ENCODE assay signal across 30 mouse cellular contexts in genomic region chr3:147976069-147976468, GRCm38 (mm10).
A peak's percentile ranks its signal among the peaks of the same experiment; 100 is the strongest.
DNase-seq lines count a peak whose midpoint lies in the region; ATAC-seq lines count a peak whose summit lies in the region.
"Had no signal": no experiment of that assay in that cellular context is flagged by ENCODE, and none has a peak within 500 bp of the region (broad histone marks: within the 10 kb centered on the region; RNA-seq: fewer than 3 reads in every experiment).

No protein-coding gene starts in this region.

- H3K27me3 ChIP-seq in hindbrain, embryonic 16.5 days (replicated peaks; ENCODE audit: control insufficient read depth, insufficient read depth, low read length): no peaks in the 10 kb centered on the region; the same call in 1 of the 2 replicates
- H3K27me3 ChIP-seq in hindbrain, embryonic 13.5 days: no peaks in the 10 kb centered on the region
- no peaks in the 10 kb centered on the region for H3K27me3 ChIP-seq in neural tube, embryonic 12.5 days (replicated peaks)
- H3K27me3 ChIP-seq in midbrain, embryonic 16.5 days (ENCODE audit: control insufficient read depth, insufficient read depth, low read depth, low read length): no peaks in the 10 kb centered on the region; the same call in 1 of the 2 replicates
- H3K27me3 ChIP-seq: embryonic facial prominence, embryonic 15.5 days; hindbrain, embryonic 15.5 days; limb, embryonic 13.5 days; liver, embryonic 13.5 days; megakaryocyte, embryonic 14.5 days had no signal

- DNase-seq in neural tube, embryonic 10.5 days (ENCODE audit: extremely low spot score, low spot score): no peak
- no peak for DNase-seq in thymus, postnatal 14 days
- DNase-seq in adrenal gland, adult 2 months: no peak
- DNase-seq: adrenal gland, adult 8-10 months; B cell, adult 2 months; cerebellum, adult 2 months; cerebellum, postnatal 25 days; gastrocnemius, postnatal 25 days; heart, adult 11 months; heart, postnatal 36 days; kidney, adult 18-20 months; kidney, postnatal 36 days; liver, embryonic 13.5 days; lung, adult 18-20 months; lung, postnatal 4 days; retina, postnatal 1 day; right cerebral cortex, postnatal 14 days had no signal

- no peak overlapping the region for H3K4me3 ChIP-seq in hindbrain, embryonic 16.5 days (ENCODE audit: low read length)
- no peak overlapping the region for H3K4me3 ChIP-seq in hindbrain, embryonic 13.5 days
- no peak overlapping the region for H3K4me3 ChIP-seq in neural tube, embryonic 12.5 days
- no peak overlapping the region for H3K4me3 ChIP-seq in midbrain, embryonic 16.5 days (ENCODE audit: low read depth, low read length)
- H3K4me3 ChIP-seq: embryonic facial prominence, embryonic 10.5 days; embryonic facial prominence, embryonic 15.5 days; hindbrain, embryonic 15.5 days; layer of hippocampus, adult 2 months; left cerebral cortex, adult 2 months; limb, embryonic 13.5 days; liver, embryonic 13.5 days; megakaryocyte, embryonic 14.5 days had no signal

- no peaks in the 10 kb centered on the region for H3K36me3 ChIP-seq in hindbrain, embryonic 16.5 days (ENCODE audit: control insufficient read depth, insufficient read depth, low read length)
- no peaks in the 10 kb centered on the region for H3K36me3 ChIP-seq in hindbrain, embryonic 13.5 days
- H3K36me3 ChIP-seq in neural tube, embryonic 12.5 days: no peaks in the 10 kb centered on the region
- H3K36me3 ChIP-seq in midbrain, embryonic 16.5 days (ENCODE audit: control insufficient read depth, insufficient read depth, low read length): no peaks in the 10 kb centered on the region
- H3K36me3 ChIP-seq: embryonic facial prominence, embryonic 10.5 days; embryonic facial prominence, embryonic 15.5 days; hindbrain, embryonic 15.5 days; limb, embryonic 13.5 days; liver, embryonic 13.5 days had no signal

- no peak overlapping the region for H3K4me2 ChIP-seq in hindbrain, embryonic 16.5 days (ENCODE audit: low read length)
- H3K4me2 ChIP-seq in hindbrain, embryonic 13.5 days: no peak overlapping the region
- H3K4me2 ChIP-seq in neural tube, embryonic 12.5 days (replicated peaks): no peak overlapping the region
- H3K4me2 ChIP-seq in midbrain, embryonic 16.5 days (ENCODE audit: low read length): no peak overlapping the region
- H3K4me2 ChIP-seq: embryonic facial prominence, embryonic 15.5 days; heart, embryonic 11.5 days; hindbrain, embryonic 15.5 days; limb, embryonic 13.5 days; liver, embryonic 13.5 days had no signal

- H3K4me1 ChIP-seq in hindbrain, embryonic 16.5 days (ENCODE audit: control insufficient read depth, insufficient read depth, low read depth, low read length): no peaks in the 10 kb centered on the region
- H3K4me1 ChIP-seq in hindbrain, embryonic 13.5 days (replicated peaks): peaks cover 8% of the 10 kb centered on the region; the same call in 1 of the 2 replicates
- H3K4me1 ChIP-seq in neural tube, embryonic 12.5 days: no peaks in the 10 kb centered on the region
- H3K4me1 ChIP-seq in midbrain, embryonic 16.5 days (ENCODE audit: control insufficient read depth, insufficient read depth, low read length): peaks cover 12% of the 10 kb centered on the region; the same call in 1 of the 2 replicates
- H3K4me1 ChIP-seq: embryonic facial prominence, embryonic 15.5 days; limb, embryonic 13.5 days; liver, embryonic 13.5 days; megakaryocyte, embryonic 14.5 days had no signal

- 71% methylated on average over 6 of the region's 6 CpGs for WGBS in hindbrain, embryonic 16.5 days
- WGBS in hindbrain, embryonic 13.5 days: 81% methylated on average over 6 of the region's 6 CpGs
- WGBS in neural tube, embryonic 12.5 days: 84% methylated on average over 6 of the region's 6 CpGs
- 65% methylated on average over 6 of the region's 6 CpGs for WGBS in midbrain, embryonic 16.5 days

- no peak overlapping the region for H3K9ac ChIP-seq in hindbrain, embryonic 16.5 days (ENCODE audit: low read depth, low read length)
- H3K9ac ChIP-seq in hindbrain, embryonic 13.5 days: no peak overlapping the region
- no peak overlapping the region for H3K9ac ChIP-seq in neural tube, embryonic 12.5 days
- H3K9ac ChIP-seq in midbrain, embryonic 16.5 days (ENCODE audit: low read depth, low read length): no peak overlapping the region
- H3K9ac ChIP-seq: embryonic facial prominence, embryonic 15.5 days; hindbrain, embryonic 15.5 days; limb, embryonic 13.5 days; liver, embryonic 13.5 days had no signal

- H3K9me3 ChIP-seq in hindbrain, embryonic 16.5 days (ENCODE audit: control insufficient read depth, low read length): no peaks in the 10 kb centered on the region
- no peaks in the 10 kb centered on the region for H3K9me3 ChIP-seq in hindbrain, embryonic 13.5 days
- no peaks in the 10 kb centered on the region for H3K9me3 ChIP-seq in neural tube, embryonic 12.5 days
- H3K9me3 ChIP-seq in midbrain, embryonic 16.5 days (replicated peaks; ENCODE audit: control insufficient read depth, low read length, poor library complexity, severe bottlenecking): no peaks in the 10 kb centered on the region
- H3K9me3 ChIP-seq: embryonic facial prominence, embryonic 10.5 days; embryonic facial prominence, embryonic 15.5 days; hindbrain, embryonic 15.5 days; limb, embryonic 13.5 days; liver, embryonic 13.5 days had no signal

- peak; percentile 42; the same call in 1 of the 2 replicates for ATAC-seq in hindbrain, embryonic 16.5 days
- no peak for ATAC-seq in hindbrain, embryonic 13.5 days (ENCODE audit: low FRiP score)
- ATAC-seq in neural tube, embryonic 12.5 days (ENCODE audit: low FRiP score, low read depth): peak; percentile 50; the same call in 1 of the 2 replicates
- ATAC-seq in midbrain, embryonic 16.5 days: peak; percentile 48; the same call in 1 of the 2 replicates
- ATAC-seq: lung, postnatal 0 days had no signal

- no peak overlapping the region for H3K27ac ChIP-seq in hindbrain, embryonic 16.5 days (ENCODE audit: low read depth, low read length)
- H3K27ac ChIP-seq in hindbrain, embryonic 13.5 days: no peak overlapping the region
- H3K27ac ChIP-seq in neural tube, embryonic 12.5 days: no peak overlapping the region
- peak overlapping the region; percentile 47; the same call in 1 of the 2 replicates for H3K27ac ChIP-seq in midbrain, embryonic 16.5 days (ENCODE audit: low read length)
- H3K27ac ChIP-seq: embryonic facial prominence, embryonic 10.5 days; embryonic facial prominence, embryonic 15.5 days; layer of hippocampus, adult 2 months; left cerebral cortex, adult 2 months; limb, embryonic 13.5 days; liver, embryonic 13.5 days had no signal
